Mouse (Mus musculus) liver, embryonic 14.5 days (tissue): ENCODE results near the gene Olfr1417. TPM values are rescaled to one million over a fixed set of nuclear protein-coding genes. Genes with fewer than 3 reads are reported as not detected.
A peak's percentile ranks its signal among the peaks of the same experiment; 100 is the strongest.

ENCODE experiments used
- ATAC-seq: fragments of 200-750 bp; cut with Nextera tagmentation; 2 replicates; pipeline ENCODE4 v1.8.0; 2017; ENCODE audit warnings: moderate number of reproducible peaks, mild to moderate bottlenecking, moderate library complexity; ENCODE audit not compliant: insufficient read depth
- DNase-seq, 3 experiments: peaks; one replicate each; pipeline ENCODE4 v3.0.0-alpha.2; 2012 to 2013; ENCODE audit warnings: low read depth in 3 of 3, low spot score in 3 of 3
- H3K27ac ChIP-seq: fragments of 300-500 bp; sonication (generic); 2 replicates; pipeline ENCODE4 v1.5.1; 2014; ENCODE audit warnings: moderate library complexity, mild to moderate bottlenecking, control low read depth, inconsistent platforms
- H3K27me3 ChIP-seq: fragments of 300-500 bp; sonication (generic); 2 replicates; pipeline ENCODE4 v1.6.1; 2014; ENCODE audit warnings: mild to moderate bottlenecking, low read length, moderate library complexity; ENCODE audit not compliant: control insufficient read depth, insufficient read depth
- H3K36me3 ChIP-seq: fragments of 300-500 bp; sonication (generic); replicated peaks from 2 replicates; pipeline ENCODE4 v1.6.1; 2014; ENCODE audit warnings: low read depth; ENCODE audit not compliant: control insufficient read depth, insufficient read depth
- H3K4me1 ChIP-seq, 2 experiments: fragments of 200-500 bp in 1 of 2; fragments of 300-500 bp in 1 of 2; sonication (generic) in 1 of 2; replicated peaks; 2 replicates each; pipeline ENCODE4 v1.6.1; 2012 to 2014; ENCODE audit warnings: antibody characterized with exemption in 1 of 2, inconsistent platforms in 1 of 2, low read length in 1 of 2; ENCODE audit not compliant: control insufficient read depth in 2 of 2, insufficient read depth in 2 of 2
- H3K4me2 ChIP-seq: fragments of 300-500 bp; sonication (generic); 2 replicates; pipeline ENCODE4 v1.6.1; 2014; ENCODE audit warnings: low read depth, mild to moderate bottlenecking, control low read depth, moderate library complexity
- H3K4me3 ChIP-seq, 2 experiments: fragments of 200-500 bp in 1 of 2; fragments of 300-500 bp in 1 of 2; sonication (generic) in 1 of 2; 2 replicates each; pipeline ENCODE4 v1.5.1; 2012 to 2014; ENCODE audit warnings: low read depth in 2 of 2, low read length in 2 of 2, mild to moderate bottlenecking in 2 of 2, control low read depth in 1 of 2, inconsistent platforms in 1 of 2, moderate library complexity in 1 of 2; ENCODE audit not compliant: insufficient read depth in 1 of 2
- H3K9ac ChIP-seq: fragments of 300-500 bp; sonication (generic); replicated peaks from 2 replicates; pipeline ENCODE4 v1.6.1; 2014; ENCODE audit warnings: mild to moderate bottlenecking, control low read depth, moderate library complexity
- H3K9me3 ChIP-seq: fragments of 300-500 bp; sonication (generic); 2 replicates; pipeline ENCODE4 v1.6.1; 2016; ENCODE audit warnings: low read length, mixed read lengths; ENCODE audit not compliant: control insufficient read depth
- CTCF ChIP-seq: IDR thresholded peaks from 2 replicates; pipeline ENCODE4 v1.5.1; 2016; ENCODE audit warnings: antibody characterized with exemption, low read depth, control low read depth
- EP300 ChIP-seq: IDR thresholded peaks from 2 replicates; pipeline ENCODE4 v1.6.1; 2016; ENCODE audit warnings: antibody characterized with exemption, low read depth
- WGBS: fragments of 180-500 bp; shearing (Covaris S2); extraction: QIAGEN DNeasy Blood & Tissue Kit; methylation state at CpG from one replicate; pipeline ENCODE4 v1.1.7; 2014; ENCODE audit not compliant: insufficient replicate concordance; 5-methylcytosine and 5-hydroxymethylcytosine counted together
- polyA plus RNA-seq, 2 experiments: library from polyadenylated mRNA; depleted of rRNA in 1 of 2; stranded (reverse) in 1 of 2; unstranded in 1 of 2; fragments of >200 nt; fragmentation: Nextera tagmentation in 1 of 2; extraction: Ambion mirVana in 1 of 2; gene quantifications; 2 replicates each; pipeline versions ENCODE4 v1.2.1 to v1.2.3; 2012 to 2014

Olfr1417 gene
- polyA plus RNA-seq, 2 experiments: not detected

DNA sequence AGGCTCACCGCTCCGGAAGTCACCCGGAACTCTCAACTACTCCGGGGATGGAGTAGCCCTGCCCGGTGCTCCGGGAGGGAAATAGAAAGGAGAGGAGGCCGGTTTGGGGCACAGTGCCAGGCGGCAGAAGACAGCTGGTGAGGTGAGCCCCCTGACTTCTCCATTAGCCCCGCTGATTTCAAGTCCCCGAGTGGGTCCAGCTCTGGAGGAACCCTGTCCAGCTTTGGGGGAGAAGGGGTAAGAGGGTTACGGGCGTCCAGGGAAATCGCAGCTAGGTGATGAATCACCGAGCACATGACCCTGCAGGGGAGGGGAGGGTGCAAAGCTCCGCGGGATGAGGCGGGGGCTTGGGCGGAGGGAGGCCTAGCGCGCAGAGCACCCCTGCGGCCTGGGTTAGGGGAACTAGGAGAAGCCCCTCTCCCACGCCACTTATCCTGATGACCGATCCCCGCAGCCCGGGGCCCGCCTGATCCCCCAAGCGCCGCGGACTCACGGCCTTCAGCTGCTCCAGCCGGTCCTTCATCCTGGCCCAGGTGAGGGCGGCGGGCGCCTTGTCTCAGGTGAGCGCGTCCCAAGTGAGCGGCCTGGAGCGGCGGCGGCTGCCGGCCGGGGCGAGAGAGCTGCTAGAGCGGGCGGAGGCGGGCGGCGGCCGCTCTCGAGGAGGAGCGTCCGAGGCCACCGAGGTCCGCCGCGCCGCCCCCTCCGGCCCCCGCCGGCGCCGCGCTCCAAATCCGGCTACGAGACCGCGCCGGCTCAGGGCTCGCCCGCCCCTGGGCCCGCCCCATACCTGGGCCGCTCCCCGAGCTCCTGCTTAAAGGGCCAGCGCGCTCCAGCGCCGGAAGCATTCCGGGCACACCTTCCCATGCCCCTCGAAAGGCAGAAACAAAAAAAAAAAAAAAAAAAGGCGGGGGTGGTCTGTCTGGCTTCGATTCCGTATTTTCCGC lies 20.5 kb downstream of the Olfr1417 start:
- no peaks in the 10 kb centered on the region for H3K36me3 ChIP-seq
- H3K27me3 ChIP-seq: peaks cover 43% of the 10 kb centered on the region
- TF ChIP-seq CTCF (no peak), EP300 (no peak)
- ATAC-seq (peak; percentile 41; the same call in 1 of the 2 replicates), DNase-seq (no peak)
- H3K27ac ChIP-seq: no peak overlapping the region
- H3K4me1 ChIP-seq: peaks cover 0 to 4% of the 10 kb centered on the region in 2 experiments; a peak in 1 of 4 replicates
- peak overlapping the region; percentile 24 to 55 for H3K4me3 ChIP-seq
- H3K9ac ChIP-seq: no peak overlapping the region
- peak overlapping the region; percentile 63 for H3K4me2 ChIP-seq
- under 1% methylated on average over 79 of the region's 83 CpGs for WGBS
- no peaks in the 10 kb centered on the region for H3K9me3 ChIP-seq

DNA sequence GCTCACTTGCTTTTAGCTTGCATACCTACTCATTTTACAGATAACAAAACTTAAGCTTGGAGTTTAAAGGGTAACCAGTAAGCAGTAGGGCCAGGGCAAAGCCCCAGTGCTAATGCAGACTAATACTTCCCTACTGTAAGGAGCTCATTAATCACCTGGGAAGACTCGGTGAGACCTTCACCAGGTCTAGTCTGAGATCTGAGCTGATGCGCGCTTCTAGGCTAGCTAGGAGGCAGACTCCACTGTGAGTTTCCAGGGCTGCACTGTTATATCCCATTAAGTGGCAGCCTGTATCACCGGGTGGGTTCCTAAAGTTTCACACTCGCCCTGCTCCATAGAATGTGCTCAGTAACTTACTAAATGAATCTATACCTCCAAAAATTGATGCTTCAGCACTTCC lies 21.4 kb downstream of the Olfr1417 start:
- H3K9me3 ChIP-seq: no peaks in the 10 kb centered on the region
- no peak for DNase-seq
- no peak overlapping the region for H3K4me3 ChIP-seq
- no peak overlapping the region for H3K9ac ChIP-seq
- peaks cover 43% of the 10 kb centered on the region for H3K27me3 ChIP-seq
- peaks cover 0 to 4% of the 10 kb centered on the region in 2 experiments; a peak in 1 of 4 replicates for H3K4me1 ChIP-seq
- H3K36me3 ChIP-seq: no peaks in the 10 kb centered on the region
- 27% methylated on average over 5 of the region's 5 CpGs for WGBS
- ATAC-seq: no peak
- no peak overlapping the region for H3K4me2 ChIP-seq
- H3K27ac ChIP-seq: no peak overlapping the region
- TF ChIP-seq CTCF: no peak
- TF ChIP-seq EP300: no peak

DNA sequence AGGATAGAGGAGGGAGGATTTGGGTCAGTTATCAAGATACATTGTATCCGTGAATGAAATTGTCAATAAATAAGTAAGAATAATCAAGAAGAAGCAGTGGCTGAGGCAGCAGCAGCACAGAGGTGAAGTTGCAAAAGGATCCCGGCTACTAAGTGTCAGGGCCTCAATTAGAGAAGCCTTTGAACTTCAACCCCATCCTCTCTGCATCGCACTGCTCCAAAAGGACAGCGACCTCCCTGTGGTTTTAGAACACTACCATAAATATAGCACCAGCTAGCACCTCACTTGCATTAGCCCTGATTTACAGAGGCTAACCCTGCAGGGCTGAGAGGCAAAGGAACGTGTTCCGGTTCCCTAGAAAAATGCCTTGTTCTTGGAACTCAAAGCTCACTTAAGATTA lies 22.3 kb downstream of the Olfr1417 start:
- TF ChIP-seq EP300 (no peak), CTCF (no peak)
- DNase-seq (no peak), ATAC-seq (no peak)
- no peaks in the 10 kb centered on the region for H3K36me3 ChIP-seq
- no peak overlapping the region for H3K4me2 ChIP-seq
- H3K27me3 ChIP-seq: peaks cover 43% of the 10 kb centered on the region
- WGBS: 48% methylated on average over 6 of the region's 6 CpGs
- H3K9me3 ChIP-seq: no peaks in the 10 kb centered on the region
- H3K4me1 ChIP-seq: peaks cover 0 to 4% of the 10 kb centered on the region in 2 experiments; a peak in 1 of 4 replicates
- no peak overlapping the region for H3K4me3 ChIP-seq
- H3K9ac ChIP-seq: no peak overlapping the region
- no peak overlapping the region for H3K27ac ChIP-seq

DNA sequence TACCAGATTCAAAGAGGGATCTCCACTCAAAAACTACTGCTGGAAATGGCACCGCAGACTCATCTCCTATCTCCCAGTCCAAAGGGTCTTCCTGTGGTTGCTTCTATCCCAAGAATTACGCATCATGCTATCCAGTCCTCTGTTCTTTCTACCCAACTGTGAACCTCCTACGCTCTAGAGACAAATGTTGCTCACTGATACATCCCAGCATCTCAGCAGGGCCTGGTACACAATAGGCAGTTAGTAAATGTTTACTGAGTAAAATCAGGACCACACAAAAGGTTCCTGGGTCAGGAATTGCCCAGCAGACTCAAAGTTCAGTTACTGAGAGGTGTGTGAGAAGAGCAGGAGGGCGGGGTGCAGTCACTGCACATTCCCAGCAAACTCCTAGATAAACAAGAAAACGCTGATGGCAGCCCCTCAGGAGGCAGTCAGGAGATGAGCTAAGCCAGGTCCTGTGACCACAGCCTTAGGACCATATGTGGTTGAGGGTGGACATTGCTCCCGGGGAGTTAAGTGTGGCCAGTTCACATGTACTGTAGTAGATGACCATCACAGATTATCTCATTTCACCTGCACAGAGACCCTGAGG lies 24.2 kb downstream of the Olfr1417 start:
- DNase-seq (no peak), ATAC-seq (no peak)
- no peak overlapping the region for H3K9ac ChIP-seq
- H3K36me3 ChIP-seq: no peaks in the 10 kb centered on the region
- no peak overlapping the region for H3K4me2 ChIP-seq
- no peaks in the 10 kb centered on the region for H3K9me3 ChIP-seq
- peaks cover 0 to 5% of the 10 kb centered on the region in 2 experiments; a peak in 1 of 4 replicates for H3K4me1 ChIP-seq
- TF ChIP-seq EP300 (no peak), CTCF (no peak)
- H3K27me3 ChIP-seq: peaks cover 33% of the 10 kb centered on the region
- H3K4me3 ChIP-seq: no peak overlapping the region
- no peak overlapping the region for H3K27ac ChIP-seq
- WGBS: 56% methylated on average over 6 of the region's 6 CpGs

DNA sequence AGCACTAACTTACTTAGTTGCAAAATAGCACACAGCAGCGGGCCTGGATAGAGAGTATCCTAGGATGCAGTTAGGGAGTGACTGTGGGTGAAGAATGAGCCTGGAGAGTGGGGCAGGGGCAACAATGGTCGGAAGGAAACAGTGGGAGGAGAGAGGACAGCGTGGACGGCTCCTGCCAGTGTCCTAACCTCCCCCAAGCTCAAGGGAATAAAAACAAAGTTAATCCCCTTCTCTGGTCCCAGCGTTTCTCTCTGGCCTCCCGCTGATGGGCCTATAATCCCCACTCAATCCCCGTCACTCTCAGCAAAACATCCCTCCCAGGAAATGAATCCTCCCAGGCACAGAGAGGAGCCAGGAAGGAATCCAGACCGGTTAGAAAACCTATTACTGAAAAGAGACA lies 25.4 kb downstream of the Olfr1417 start:
- no peaks in the 10 kb centered on the region for H3K9me3 ChIP-seq
- H3K4me3 ChIP-seq: no peak overlapping the region
- peaks cover 21% of the 10 kb centered on the region for H3K27me3 ChIP-seq
- 32% methylated on average over 8 of the region's 8 CpGs for WGBS
- DNase-seq (no peak), ATAC-seq (no peak)
- H3K36me3 ChIP-seq: no peaks in the 10 kb centered on the region
- no peak overlapping the region for H3K9ac ChIP-seq
- 0 out of 4 replicates have a peak, but pooled peaks cover 0 to 2% of the 10 kb centered on the region in 2 experiments for H3K4me1 ChIP-seq
- no peak overlapping the region for H3K4me2 ChIP-seq
- H3K27ac ChIP-seq: no peak overlapping the region
- TF ChIP-seq CTCF (no peak), EP300 (no peak)
